Mouse (Mus musculus): ENCODE data around the gene Gipc1. TPM values are rescaled to one million over a fixed set of nuclear protein-coding genes. Genes with fewer than 3 reads are reported as not detected.

Gipc1 gene
- polyA plus RNA-seq, 1 experiment, result 42.5 TPM

DNA sequence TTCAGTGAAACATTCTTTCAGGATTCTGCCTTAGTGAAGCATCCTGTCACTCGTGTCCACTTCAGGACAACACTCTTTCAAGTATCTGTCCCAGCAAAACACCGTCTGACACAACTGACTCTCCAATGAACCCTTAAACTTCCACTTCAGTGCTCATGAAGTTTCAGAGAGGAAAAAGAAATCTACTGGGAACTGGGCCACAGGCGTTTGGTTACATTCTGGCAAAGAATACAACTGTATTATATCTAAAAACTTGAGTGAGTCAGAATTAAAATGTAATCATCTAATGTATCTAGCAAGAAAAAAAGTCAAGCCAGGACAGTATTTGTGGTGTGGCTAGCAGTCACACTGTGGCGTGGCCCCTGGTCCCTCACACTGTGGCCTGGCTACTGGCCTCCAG lies 13.6 kb upstream of the Gipc1 start:
- H3K27me3 ChIP-seq (ENCODE audit: control insufficient read depth, insufficient read depth, low read length, poor library complexity, severe bottlenecking), result no peaks in the 10 kb centered on the region
- no peak overlapping the region for H3K4me3 ChIP-seq (ENCODE audit: low read depth, low read length)
- no peak overlapping the region for H3K27ac ChIP-seq (ENCODE audit: insufficient read depth, low read length)
- TF ChIP-seq POLR2A (IDR thresholded peaks at IDR 0.05; ENCODE audit: insufficient read depth, low read length), result no peak
- no peak for TF ChIP-seq EP300 (IDR thresholded peaks at IDR 0.05; ENCODE audit: insufficient read depth, low read depth, low read length)
- no peak for TF ChIP-seq CTCF (IDR thresholded peaks at IDR 0.05; ENCODE audit: low read depth, low read length)
- no peaks in the 10 kb centered on the region for H3K36me3 ChIP-seq (ENCODE audit: control insufficient read depth, insufficient read depth, low read length, poor library complexity, severe bottlenecking)
- peaks cover 6% of the 10 kb centered on the region for H3K9me3 ChIP-seq (replicated peaks; ENCODE audit: control insufficient read depth, insufficient read depth, low read length, poor library complexity, severe bottlenecking)
- H3K9ac ChIP-seq (ENCODE audit: low read depth, poor library complexity, severe bottlenecking), result no peak overlapping the region
- H3K4me1 ChIP-seq (ENCODE audit: control insufficient read depth, insufficient read depth, low read length), result no peaks in the 10 kb centered on the region

DNA sequence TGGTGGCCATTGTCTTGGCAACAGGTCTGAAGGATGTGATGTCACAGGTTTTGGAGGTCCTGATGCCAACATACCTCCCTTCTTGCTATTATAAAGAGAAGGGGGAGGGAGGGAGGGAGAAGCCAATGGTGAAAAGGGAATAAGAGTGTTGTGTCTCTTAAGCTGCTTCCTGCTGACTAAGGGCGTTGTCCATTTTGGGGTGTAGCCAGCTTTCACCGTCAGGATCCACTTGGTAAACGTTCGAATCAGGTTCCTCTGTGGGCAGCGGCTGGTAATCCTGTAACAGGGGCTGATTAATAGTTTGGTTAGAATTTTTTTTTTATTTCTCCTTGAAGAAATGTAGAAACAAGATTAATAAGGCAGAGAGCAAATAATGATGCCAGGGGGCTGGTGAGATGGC lies 12.8 kb upstream of the Gipc1 start:
- Histone ChIP-seq H3K27me3 (ENCODE audit: control insufficient read depth, insufficient read depth, low read length, poor library complexity, severe bottlenecking) (no peaks in the 10 kb centered on the region), H3K4me3 (ENCODE audit: low read depth, low read length) (no peak overlapping the region), H3K36me3 (ENCODE audit: control insufficient read depth, insufficient read depth, low read length, poor library complexity, severe bottlenecking) (no peaks in the 10 kb centered on the region), H3K4me1 (ENCODE audit: control insufficient read depth, insufficient read depth, low read length) (no peaks in the 10 kb centered on the region), H3K9me3 (replicated peaks; ENCODE audit: control insufficient read depth, insufficient read depth, low read length, poor library complexity, severe bottlenecking) (peaks cover 6% of the 10 kb centered on the region), H3K27ac (ENCODE audit: insufficient read depth, low read length) (no peak overlapping the region), H3K9ac (ENCODE audit: low read depth, poor library complexity, severe bottlenecking) (no peak overlapping the region)
- no peak for TF ChIP-seq EP300 (IDR thresholded peaks at IDR 0.05; ENCODE audit: insufficient read depth, low read depth, low read length)
- TF ChIP-seq POLR2A (IDR thresholded peaks at IDR 0.05; ENCODE audit: insufficient read depth, low read length), result no peak
- TF ChIP-seq CTCF (IDR thresholded peaks at IDR 0.05; ENCODE audit: low read depth, low read length), result no peak

DNA sequence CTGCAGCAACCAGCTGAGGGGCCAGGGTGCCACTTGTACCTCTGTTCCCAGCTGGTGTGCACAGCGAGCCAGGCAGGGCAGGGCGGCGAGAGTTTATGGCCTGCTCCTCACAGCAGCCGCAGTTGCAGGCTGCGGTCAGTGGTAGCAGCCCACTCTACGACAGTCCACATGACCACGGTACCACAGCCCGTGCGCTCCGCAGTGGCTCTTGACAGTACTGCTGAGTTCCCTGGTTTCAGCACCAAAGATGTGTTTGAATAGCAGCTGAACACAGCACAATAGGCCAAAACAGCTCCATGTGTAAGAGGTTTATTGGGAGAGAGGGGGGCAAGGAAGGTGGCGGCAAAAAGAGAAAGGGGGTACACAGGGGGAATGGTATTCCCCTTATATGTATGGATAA lies 5.0 kb upstream of the Gipc1 start:
- no peak overlapping the region for H3K9ac ChIP-seq (ENCODE audit: low read depth, poor library complexity, severe bottlenecking)
- no peaks in the 10 kb centered on the region for H3K36me3 ChIP-seq (ENCODE audit: control insufficient read depth, insufficient read depth, low read length, poor library complexity, severe bottlenecking)
- no peak overlapping the region for H3K27ac ChIP-seq (ENCODE audit: insufficient read depth, low read length)
- H3K4me3 ChIP-seq (ENCODE audit: low read depth, low read length), result no peak overlapping the region
- TF ChIP-seq EP300 (IDR thresholded peaks at IDR 0.05; ENCODE audit: insufficient read depth, low read depth, low read length), result no peak
- no peak for TF ChIP-seq CTCF (IDR thresholded peaks at IDR 0.05; ENCODE audit: low read depth, low read length)
- TF ChIP-seq POLR2A (IDR thresholded peaks at IDR 0.05; ENCODE audit: insufficient read depth, low read length), result no peak
- no peaks in the 10 kb centered on the region for H3K27me3 ChIP-seq (ENCODE audit: control insufficient read depth, insufficient read depth, low read length, poor library complexity, severe bottlenecking)
- no peaks in the 10 kb centered on the region for H3K9me3 ChIP-seq (replicated peaks; ENCODE audit: control insufficient read depth, insufficient read depth, low read length, poor library complexity, severe bottlenecking)
- no peaks in the 10 kb centered on the region for H3K4me1 ChIP-seq (ENCODE audit: control insufficient read depth, insufficient read depth, low read length)

DNA sequence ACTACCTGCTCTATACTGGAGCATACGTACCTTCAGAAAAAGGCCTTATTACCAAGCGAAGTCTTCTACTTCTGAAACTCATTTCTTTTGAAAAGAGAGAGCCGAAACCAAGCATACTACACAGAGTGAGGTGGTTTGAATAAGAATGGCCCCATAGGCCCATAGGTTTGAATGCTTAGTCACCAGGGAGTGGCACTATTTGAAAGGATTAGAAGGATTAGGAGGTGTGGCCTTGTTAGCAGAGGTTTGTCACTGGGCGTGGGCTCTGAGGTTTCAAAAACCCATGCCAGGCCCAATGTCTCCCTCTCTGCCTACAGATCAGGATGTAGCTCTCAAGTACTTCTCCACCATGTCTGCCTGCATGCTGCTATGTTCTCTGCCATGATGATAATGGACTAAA lies 4.4 kb upstream of the Gipc1 start:
- H3K4me1 ChIP-seq (ENCODE audit: control insufficient read depth, insufficient read depth, low read length), result no peaks in the 10 kb centered on the region
- no peaks in the 10 kb centered on the region for H3K27me3 ChIP-seq (ENCODE audit: control insufficient read depth, insufficient read depth, low read length, poor library complexity, severe bottlenecking)
- no peak overlapping the region for H3K27ac ChIP-seq (ENCODE audit: insufficient read depth, low read length)
- H3K9ac ChIP-seq (ENCODE audit: low read depth, poor library complexity, severe bottlenecking), result no peak overlapping the region
- no peaks in the 10 kb centered on the region for H3K36me3 ChIP-seq (ENCODE audit: control insufficient read depth, insufficient read depth, low read length, poor library complexity, severe bottlenecking)
- TF ChIP-seq EP300 (IDR thresholded peaks at IDR 0.05; ENCODE audit: insufficient read depth, low read depth, low read length), result no peak
- TF ChIP-seq POLR2A (IDR thresholded peaks at IDR 0.05; ENCODE audit: insufficient read depth, low read length), result no peak
- no peak for TF ChIP-seq CTCF (IDR thresholded peaks at IDR 0.05; ENCODE audit: low read depth, low read length)
- no peak overlapping the region for H3K4me3 ChIP-seq (ENCODE audit: low read depth, low read length)
- no peaks in the 10 kb centered on the region for H3K9me3 ChIP-seq (replicated peaks; ENCODE audit: control insufficient read depth, insufficient read depth, low read length, poor library complexity, severe bottlenecking)

DNA sequence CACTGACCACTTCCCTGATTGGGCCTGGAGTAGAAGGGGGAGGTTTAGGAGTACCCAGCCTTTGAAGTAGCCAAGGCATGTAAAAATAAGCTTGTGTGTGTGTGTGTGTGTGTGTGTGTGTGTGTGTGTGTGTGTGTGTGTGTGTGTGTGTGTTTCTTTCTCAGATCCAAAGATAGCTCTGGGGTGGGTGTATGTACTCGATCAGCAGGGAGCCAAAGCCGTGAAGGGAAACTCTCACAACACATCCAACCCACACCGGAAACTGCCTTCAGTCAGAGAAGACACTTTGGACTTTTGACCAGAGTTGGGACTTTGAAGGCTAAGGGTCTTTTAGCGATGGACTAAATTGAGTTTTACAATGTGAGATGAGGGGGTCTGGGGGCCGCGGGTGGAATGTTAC lies 2.8 kb upstream of the Gipc1 start:
- H3K9me3 ChIP-seq (replicated peaks; ENCODE audit: control insufficient read depth, insufficient read depth, low read length, poor library complexity, severe bottlenecking), result no peaks in the 10 kb centered on the region
- no peak for TF ChIP-seq EP300 (IDR thresholded peaks at IDR 0.05; ENCODE audit: insufficient read depth, low read depth, low read length)
- TF ChIP-seq POLR2A (IDR thresholded peaks at IDR 0.05; ENCODE audit: insufficient read depth, low read length), result no peak
- TF ChIP-seq CTCF (IDR thresholded peaks at IDR 0.05; ENCODE audit: low read depth, low read length), result no peak
- no peaks in the 10 kb centered on the region; the same call in 1 of the 2 replicates for H3K36me3 ChIP-seq (ENCODE audit: control insufficient read depth, insufficient read depth, low read length, poor library complexity, severe bottlenecking)
- no peak overlapping the region for H3K4me3 ChIP-seq (ENCODE audit: low read depth, low read length)
- H3K4me1 ChIP-seq (ENCODE audit: control insufficient read depth, insufficient read depth, low read length), result peaks cover 3% of the 10 kb centered on the region
- no peaks in the 10 kb centered on the region for H3K27me3 ChIP-seq (ENCODE audit: control insufficient read depth, insufficient read depth, low read length, poor library complexity, severe bottlenecking)
- no peak overlapping the region for H3K9ac ChIP-seq (ENCODE audit: low read depth, poor library complexity, severe bottlenecking)
- no peak overlapping the region for H3K27ac ChIP-seq (ENCODE audit: insufficient read depth, low read length)

DNA sequence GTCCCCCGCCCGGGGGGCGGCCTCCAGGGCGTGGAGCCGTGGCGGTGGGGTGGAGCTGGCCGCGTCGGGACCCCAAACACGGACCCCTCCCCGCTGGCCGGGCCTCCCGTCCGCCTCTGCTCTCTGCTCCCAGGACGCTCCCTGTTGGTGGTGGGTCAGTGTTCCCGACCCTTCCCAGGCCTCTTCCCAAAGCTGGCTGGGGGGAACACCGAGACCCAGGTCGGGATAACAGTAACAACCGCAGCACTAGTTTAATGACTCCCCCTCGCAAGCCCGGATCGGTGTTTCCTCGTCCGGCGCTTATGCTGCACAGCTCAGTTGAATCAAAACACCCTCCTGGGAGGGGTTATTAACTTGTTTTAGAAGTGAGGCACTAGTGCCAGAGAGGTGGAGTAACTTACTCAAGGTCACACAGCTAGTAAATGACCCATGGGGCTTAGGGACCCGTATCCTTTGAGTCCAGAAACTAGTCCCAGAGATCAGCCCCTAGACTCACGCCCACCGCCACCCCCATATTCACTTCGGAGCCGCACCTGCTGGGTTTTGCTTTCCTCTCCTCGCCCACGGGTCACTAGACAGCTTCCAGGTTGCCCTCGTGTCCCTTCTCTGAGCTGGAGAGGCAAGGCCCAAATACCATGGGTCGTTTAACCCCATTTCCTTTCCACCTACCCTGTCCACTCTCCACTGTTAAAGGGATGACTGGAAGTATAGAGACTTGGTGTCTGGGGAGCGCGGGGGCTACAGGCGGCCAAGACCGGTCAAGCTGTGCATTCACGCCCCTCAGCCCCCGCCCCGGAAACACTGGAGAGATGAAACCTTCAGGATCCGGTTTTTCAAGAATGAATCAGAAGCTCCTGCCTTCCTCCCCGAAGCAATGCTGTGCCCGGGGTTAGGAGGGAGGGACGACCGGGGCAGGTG lies 526 bp downstream of the Gipc1 start:
- Histone ChIP-seq H3K9ac (ENCODE audit: low read depth, poor library complexity, severe bottlenecking) (peak overlapping the region; percentile 91), H3K36me3 (ENCODE audit: control insufficient read depth, insufficient read depth, low read length, poor library complexity, severe bottlenecking) (peaks cover 2% of the 10 kb centered on the region; the same call in 1 of the 2 replicates), H3K4me3 (ENCODE audit: low read depth, low read length) (peak overlapping the region; percentile 98), H3K9me3 (replicated peaks; ENCODE audit: control insufficient read depth, insufficient read depth, low read length, poor library complexity, severe bottlenecking) (no peaks in the 10 kb centered on the region), H3K27ac (ENCODE audit: insufficient read depth, low read length) (peak overlapping the region; percentile 85), H3K4me1 (ENCODE audit: control insufficient read depth, insufficient read depth, low read length) (peaks cover 7% of the 10 kb centered on the region), H3K27me3 (ENCODE audit: control insufficient read depth, insufficient read depth, low read length, poor library complexity, severe bottlenecking) (no peaks in the 10 kb centered on the region)
- TF ChIP-seq CTCF (IDR thresholded peaks at IDR 0.05; ENCODE audit: low read depth, low read length) (no peak), POLR2A (IDR thresholded peaks at IDR 0.05; ENCODE audit: insufficient read depth, low read length) (no peak), EP300 (IDR thresholded peaks at IDR 0.05; ENCODE audit: insufficient read depth, low read depth, low read length) (no peak)

Data from ES-Bruce4 (cell line).